8 mouse cellular contexts compared by ENCODE assay signal in the genomic region with DNA sequence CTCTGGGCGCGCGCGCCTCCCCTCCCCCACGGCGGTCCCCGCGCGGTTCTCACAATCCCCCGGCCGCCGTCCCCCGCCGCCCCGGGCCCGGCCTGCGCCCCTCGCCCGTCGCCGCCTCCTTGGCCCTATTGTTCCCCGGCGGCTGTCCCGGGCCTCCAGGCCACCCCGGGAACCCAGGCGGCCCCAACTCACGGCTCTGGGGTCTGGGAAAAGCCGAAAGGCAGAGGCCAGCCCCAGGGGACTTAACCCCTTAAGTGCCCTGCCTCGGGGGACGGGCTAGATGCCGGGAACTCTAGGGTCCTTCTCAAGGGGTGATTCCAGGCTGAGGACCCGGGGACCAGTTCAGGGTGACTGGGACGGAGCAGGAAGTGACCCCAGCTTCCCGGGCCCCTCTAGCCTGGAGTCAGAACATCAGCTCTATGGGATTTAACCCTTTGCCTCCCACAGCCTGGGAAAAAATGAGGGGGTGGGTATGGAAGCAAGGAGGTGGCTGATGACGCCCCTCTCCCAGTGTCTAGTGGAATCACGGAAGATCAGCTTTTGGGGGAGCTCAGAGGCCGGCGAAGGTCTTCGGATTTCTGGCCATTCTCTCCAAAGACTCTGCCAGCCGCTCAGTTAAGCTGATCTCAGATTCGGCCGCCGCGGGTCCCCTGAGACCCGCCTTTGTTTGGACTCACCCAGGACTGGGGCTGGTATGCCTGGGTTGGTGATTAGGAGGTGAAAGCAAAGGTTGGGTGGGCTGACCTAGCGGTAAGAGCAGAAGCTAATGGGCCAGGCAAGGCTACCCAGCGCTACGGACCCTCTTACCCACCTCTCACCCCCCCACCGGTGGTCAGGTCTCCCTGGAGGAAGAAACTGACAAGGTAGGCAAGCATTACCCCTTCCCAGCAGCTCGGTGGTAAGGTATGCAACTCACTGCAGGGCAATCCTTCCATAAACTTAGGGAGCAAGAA. TPM values are rescaled to one million over a fixed set of nuclear protein-coding genes. Genes with fewer than 3 reads are reported as not detected.
DNase-seq lines count a peak whose midpoint lies in the region; ATAC-seq and TF ChIP-seq lines count a peak whose summit lies in the region.

A gene (minus strand): TSS at position 907 of the 953 bp plus-strand sequence.

- peak; percentile 51 to 54 for DNase-seq in B cell, adult 2 months
- peak; percentile 90 for DNase-seq in brain, adult 2 months (ENCODE audit: low read depth, low spot score)
- DNase-seq in forebrain, embryonic 10.5 days (ENCODE audit: extremely low spot score, low spot score): peak; percentile 90
- DNase-seq in kidney, postnatal 14 days: peak; percentile 85
- peak; percentile 26 to 36 for DNase-seq in natural killer cell, adult 2 months (ENCODE audit: low spot score in 2 of 2)

- peaks cover 33% of the 10 kb centered on the region for H3K36me3 ChIP-seq in forebrain, embryonic 10.5 days (replicated peaks)
- H3K36me3 ChIP-seq in heart, embryonic 14.5 days (ENCODE audit: control insufficient read depth, insufficient read depth, low read length): peaks cover 27% of the 10 kb centered on the region
- H3K36me3 ChIP-seq in liver, embryonic 12.5 days: peaks cover 28% of the 10 kb centered on the region
- no peaks in the 10 kb centered on the region for H3K36me3 ChIP-seq in testis, adult 2 months (ENCODE audit: control insufficient read depth, insufficient read depth, low read length)

- ATAC-seq in heart, embryonic 14.5 days (ENCODE audit: insufficient number of reproducible peaks, insufficient read depth, low FRiP score, low read depth): peak; percentile 85
- ATAC-seq in liver, embryonic 12.5 days: peak; percentile 67

- peak within 1 kb of the TSS; percentile 94 for H3K9ac ChIP-seq in heart, embryonic 14.5 days (ENCODE audit: low read length)
- H3K9ac ChIP-seq in liver, embryonic 12.5 days: peak within 1 kb of the TSS; percentile 90

- no peaks in the 10 kb centered on the region for H3K27me3 ChIP-seq in forebrain, embryonic 10.5 days (ENCODE audit: poor library complexity, severe bottlenecking)
- no peaks in the 10 kb centered on the region for H3K27me3 ChIP-seq in heart, embryonic 14.5 days (ENCODE audit: control insufficient read depth, insufficient read depth, low read length)
- H3K27me3 ChIP-seq in liver, embryonic 12.5 days (replicated peaks): 0 out of 2 replicates have a peak, but pooled peaks cover 7% of the 10 kb centered on the region
- no peaks in the 10 kb centered on the region for H3K27me3 ChIP-seq in testis, adult 2 months (ENCODE audit: control insufficient read depth, insufficient read depth, low read length)

- no peak for TF ChIP-seq CTCF in testis, adult 2 months (IDR thresholded peaks at IDR 0.05; ENCODE audit: control insufficient read depth, insufficient read depth, insufficient replicate concordance, low read depth, low read length)

- H3K4me3 ChIP-seq in forebrain, embryonic 10.5 days: peak within 1 kb of the TSS; percentile 100
- H3K4me3 ChIP-seq in heart, embryonic 14.5 days (ENCODE audit: control insufficient read depth in 1 of 2, insufficient read depth in 1 of 2, low read depth in 1 of 2, low read length in 2 of 2): peak within 1 kb of the TSS; percentile 87 to 94
- H3K4me3 ChIP-seq in liver, embryonic 12.5 days: peak within 1 kb of the TSS; percentile 79
- H3K4me3 ChIP-seq in testis, adult 2 months (ENCODE audit: control insufficient read depth, low read depth, low read length): peak within 1 kb of the TSS; percentile 97

- peaks cover 13% of the 10 kb centered on the region; the same call in 1 of the 2 replicates for H3K9me3 ChIP-seq in forebrain, embryonic 10.5 days
- peaks cover 7% of the 10 kb centered on the region; the same call in 1 of the 2 replicates for H3K9me3 ChIP-seq in heart, embryonic 14.5 days (ENCODE audit: control insufficient read depth, low read length)
- 0 out of 2 replicates have a peak, but pooled peaks cover 10% of the 10 kb centered on the region for H3K9me3 ChIP-seq in liver, embryonic 12.5 days (replicated peaks)

- TF ChIP-seq POLR2A in testis, adult 2 months (IDR thresholded peaks at IDR 0.05; ENCODE audit: control insufficient read depth, low read depth, low read length): no peak; the same call in none of the 2 replicates

- peaks cover 39% of the 10 kb centered on the region for H3K4me1 ChIP-seq in forebrain, embryonic 10.5 days
- peaks cover 8 to 13% of the 10 kb centered on the region in 2 experiments for H3K4me1 ChIP-seq in heart, embryonic 14.5 days (ENCODE audit: control insufficient read depth in 2 of 2, insufficient read depth in 2 of 2, low read length in 2 of 2)
- peaks cover 27% of the 10 kb centered on the region for H3K4me1 ChIP-seq in liver, embryonic 12.5 days
- peaks cover 29% of the 10 kb centered on the region for H3K4me1 ChIP-seq in testis, adult 2 months (ENCODE audit: control insufficient read depth, insufficient read depth, low read length)

- H3K27ac ChIP-seq in forebrain, embryonic 10.5 days: peak within 1 kb of the TSS; percentile 98
- peak within 1 kb of the TSS; percentile 77 to 89 for H3K27ac ChIP-seq in heart, embryonic 14.5 days (replicated peaks in 1 of 2; ENCODE audit: control insufficient read depth in 1 of 2, insufficient read depth in 1 of 2, low read depth in 2 of 2, low read length in 2 of 2)
- H3K27ac ChIP-seq in liver, embryonic 12.5 days: peak within 1 kb of the TSS; percentile 65
- peak within 1 kb of the TSS; percentile 89 for H3K27ac ChIP-seq in testis, adult 2 months (ENCODE audit: control insufficient read depth, insufficient read depth, low read depth, low read length)

- peak within 1 kb of the TSS; percentile 76 for H3K4me2 ChIP-seq in heart, embryonic 14.5 days (ENCODE audit: low read length)
- H3K4me2 ChIP-seq in liver, embryonic 12.5 days: peak within 1 kb of the TSS; percentile 92

- WGBS in forebrain, embryonic 10.5 days: under 1% methylated on average over 50 of the region's 50 CpGs
- 0% methylated on average over 31 of the region's 50 CpGs for WGBS in heart, embryonic 14.5 days
- WGBS in liver, embryonic 12.5 days (ENCODE audit: insufficient replicate concordance): under 1% methylated on average over 37 of the region's 50 CpGs

RNA-seq across cellular contexts. Expression of the gene that starts here (rescaled TPM):
- 30.6 and 33.0 TPM in 2 replicates for polyA plus RNA-seq in forebrain, embryonic 10.5 days (2016; fragmentation: Nextera tagmentation; extraction: Ambion mirVana)
- 10.7 and 12.3 TPM in 2 replicates for polyA plus RNA-seq in heart, embryonic 14.5 days (2014; fragmentation: Nextera tagmentation; extraction: Ambion mirVana)
- polyA plus RNA-seq in liver, embryonic 12.5 days (2016; fragmentation: Nextera tagmentation; extraction: Ambion mirVana): 3.3 and 3.8 TPM in 2 replicates
- 10.4 and 14.9 TPM in 2 replicates for polyA plus RNA-seq in testis, adult 2 months (2012; rRNA removed)

Comparison
In these comparisons a context has a peak if more than half of its experiments do, and no peak if none do; other contexts are left out.
1. Peak in every context shown above with its lines: DNase-seq, ATAC-seq, H3K4me3 ChIP-seq and H3K27ac ChIP-seq.
2. DNase-seq: peak in every context shown above with its lines; median percentile 90 in brain, adult 2 months; 90 in forebrain, embryonic 10.5 days; 85 in kidney, postnatal 14 days; 52 in B cell, adult 2 months; 31 in natural killer cell, adult 2 months.